Mouse (Mus musculus) liver, embryonic 14.5 days (tissue): Measurements from ENCODE around the gene Dgkz.

ENCODE experiments used
- CTCF ChIP-seq: IDR thresholded peaks from 2 replicates; pipeline ENCODE4 v1.5.1; 2016; ENCODE audit warnings: antibody characterized with exemption, low read depth, control low read depth
- EP300 ChIP-seq: IDR thresholded peaks from 2 replicates; pipeline ENCODE4 v1.6.1; 2016; ENCODE audit warnings: antibody characterized with exemption, low read depth

GRCm38 (mm10) chr2:91962864-91963401 is 12.7 kb downstream of the Dgkz start:
- TF ChIP-seq CTCF (no peak), EP300 (no peak)
